ENCODE assay signal across 9 mouse cellular contexts in genomic region chr5:121583765-121584501, GRCm38 (mm10). TPM values are rescaled to one million over a fixed set of nuclear protein-coding genes. Genes with fewer than 3 reads are reported as not detected.
DNase-seq lines count a peak whose midpoint lies in the region; ATAC-seq and TF ChIP-seq lines count a peak whose summit lies in the region.
"Had no signal": no experiment of that assay in that cellular context is flagged by ENCODE, and none has a peak within 500 bp of the region (broad histone marks: within the 10 kb centered on the region; RNA-seq: fewer than 3 reads in every experiment).

No protein-coding gene starts in this region.

- peak; percentile 89 for TF ChIP-seq EP300 in lung, postnatal 0 days (IDR thresholded peaks at IDR 0.05)

- H3K9ac ChIP-seq in lung, postnatal 0 days (replicated peaks; ENCODE audit: low read depth), result no peak overlapping the region

- no peaks in the 10 kb centered on the region for H3K9me3 ChIP-seq in G1E (replicated peaks)
- H3K9me3 ChIP-seq in lung, postnatal 0 days (ENCODE audit: low read length), result no peaks in the 10 kb centered on the region
- H3K9me3 ChIP-seq in forebrain, embryonic 10.5 days, result no peaks in the 10 kb centered on the region

- peaks cover 26% of the 10 kb centered on the region for H3K4me1 ChIP-seq in G1E (ENCODE audit: insufficient read depth, low read depth, low read length)
- peaks cover 27% of the 10 kb centered on the region; the same call in 1 of the 2 replicates for H3K4me1 ChIP-seq in lung, postnatal 0 days (ENCODE audit: insufficient read depth, low read depth, low read length)
- peaks cover 6% of the 10 kb centered on the region for H3K4me1 ChIP-seq in forebrain, embryonic 10.5 days

- intact Hi-C loops in heart, postnatal 25 days (cut with DNase I), result loop anchor here (2.0 kb wide), 1 partner anchor 19 kb away; no protein-coding TSS in a partner anchor

- H3K36me3 ChIP-seq in G1E (replicated peaks), result peaks cover 9% of the 10 kb centered on the region
- peaks cover 14% of the 10 kb centered on the region for H3K36me3 ChIP-seq in lung, postnatal 0 days (ENCODE audit: insufficient read depth, low read length)
- peaks cover 20% of the 10 kb centered on the region for H3K36me3 ChIP-seq in forebrain, embryonic 10.5 days (replicated peaks)

- DNase-seq in G1E (ENCODE audit: low spot score), result peak; percentile 73
- DNase-seq in adrenal gland, postnatal 36 days, result peak; percentile 98
- peak; percentile 97 for DNase-seq in fibroblast of lung, adult 2 months (ENCODE audit: low read depth)
- DNase-seq in heart, postnatal 25 days (ENCODE audit: low spot score), result peak; percentile 97
- peak; percentile 17 to 62 for DNase-seq in layer of hippocampus, postnatal 25 days (ENCODE audit: extremely low spot score in 1 of 2, low spot score in 1 of 2)
- DNase-seq in lung, postnatal 0 days (ENCODE audit: low spot score), result peak; percentile 96
- peak; percentile 63 for DNase-seq in right cerebral cortex, postnatal 4 days
- DNase-seq in forebrain, embryonic 10.5 days (ENCODE audit: extremely low spot score, low spot score), result no peak

- no peak for TF ChIP-seq CTCF in G1E (IDR thresholded peaks at IDR 0.05; ENCODE audit: low read depth, low read length)
- TF ChIP-seq CTCF in lung, postnatal 0 days (IDR thresholded peaks at IDR 0.05), result peak; percentile 93

- ATAC-seq in G1E (ENCODE audit: extremely low read depth, insufficient number of reproducible peaks, low FRiP score, poor library complexity, severe bottlenecking), result peak; percentile 74
- peak; percentile 92 for ATAC-seq in lung, postnatal 0 days

- peak overlapping the region; percentile 34 for H3K4me2 ChIP-seq in lung, postnatal 0 days (replicated peaks; ENCODE audit: low read depth, low read length)

- peak overlapping the region; percentile 83 for H3K27ac ChIP-seq in lung, postnatal 0 days (ENCODE audit: low read length)
- no peak overlapping the region for H3K27ac ChIP-seq in forebrain, embryonic 10.5 days

- peak overlapping the region; percentile 33; the same call in 1 of the 2 replicates for H3K4me3 ChIP-seq in G1E (ENCODE audit: low read depth, low read length)
- no peak overlapping the region for H3K4me3 ChIP-seq in lung, postnatal 0 days (ENCODE audit: low read depth, low read length)
- H3K4me3 ChIP-seq in forebrain, embryonic 10.5 days, result no peak overlapping the region

- peaks cover 8% of the 10 kb centered on the region; the same call in 1 of the 2 replicates for H3K27me3 ChIP-seq in G1E (ENCODE audit: insufficient read depth, low read length)
- H3K27me3 ChIP-seq in lung, postnatal 0 days (replicated peaks; ENCODE audit: insufficient read depth, low read length), result no peaks in the 10 kb centered on the region
- H3K27me3 ChIP-seq in forebrain, embryonic 10.5 days (ENCODE audit: poor library complexity, severe bottlenecking), result no peaks in the 10 kb centered on the region

- WGBS in lung, postnatal 0 days, result 34% methylated on average over 12 of the region's 12 CpGs
- WGBS in forebrain, embryonic 10.5 days, result 61% methylated on average over 12 of the region's 12 CpGs

RNA-seq across cellular contexts. Expression of gene Aldh2, which starts 9.7 kb away (rescaled TPM):
- total RNA-seq in G1E (2014; fragmentation: Nextera tagmentation) (38.7 and 45.7 TPM in 2 replicates), G1E (2017) (82.9 and 117 TPM in 2 replicates)
- 122 and 123 TPM in 2 replicates for polyA plus RNA-seq in G1E (2012)
- total RNA-seq in adrenal gland, postnatal 36 days (2021), result 1,000 to 10,000 TPM; 1,062 to 2,025 TPM
- total RNA-seq in heart, postnatal 25 days (2021), result 100 to 1,000 TPM; 247 TPM
- total RNA-seq in layer of hippocampus, postnatal 25 days (2021), result 100 to 1,000 TPM; 110 to 124 TPM
- 580 and 606 TPM in 2 replicates for polyA plus RNA-seq in lung, postnatal 0 days (2015; fragmentation: Nextera tagmentation; extraction: Ambion mirVana)
- 125 TPM in 2 replicates for polyA plus RNA-seq in forebrain, embryonic 10.5 days (2016; fragmentation: Nextera tagmentation; extraction: Ambion mirVana)

RNA-seq across cellular contexts. Expression of gene Acad12, which starts 34.8 kb away (rescaled TPM):
- total RNA-seq in G1E (2014; fragmentation: Nextera tagmentation), result 4.9 and 5.5 TPM in 2 replicates
- total RNA-seq in G1E (2017), result 2.7 and 4.3 TPM in 2 replicates
- polyA plus RNA-seq in G1E (2012), result 1.1 and 1.2 TPM in 2 replicates
- total RNA-seq in adrenal gland, postnatal 36 days (2021), result 10 to 100 TPM; 19.4 to 23.4 TPM
- total RNA-seq in heart, postnatal 25 days (2021), result 10 to 100 TPM; 54.1 to 60.7 TPM
- total RNA-seq in layer of hippocampus, postnatal 25 days (2021), result 1 to 10 TPM; 6.0 to 7.6 TPM
- polyA plus RNA-seq in lung, postnatal 0 days (2015; fragmentation: Nextera tagmentation; extraction: Ambion mirVana), result 5.8 and 6.4 TPM in 2 replicates
- polyA plus RNA-seq in forebrain, embryonic 10.5 days (2016; fragmentation: Nextera tagmentation; extraction: Ambion mirVana), result 2.7 and 3.0 TPM in 2 replicates

RNA-seq across cellular contexts. Expression of gene Mapkapk5, which starts 38.2 kb away (rescaled TPM):
- total RNA-seq in G1E (2014; fragmentation: Nextera tagmentation) (67.3 and 84.6 TPM in 2 replicates), G1E (2017) (86.8 and 102 TPM in 2 replicates)
- polyA plus RNA-seq in G1E (2012), result 51.6 and 66.6 TPM in 2 replicates
- total RNA-seq in adrenal gland, postnatal 36 days (2021), result 10 to 100 TPM; 78.9 to 82.6 TPM
- 10 to 100 TPM; 70.2 to 77.1 TPM for total RNA-seq in heart, postnatal 25 days (2021)
- 10 to 100 TPM; 65.4 to 76.7 TPM for total RNA-seq in layer of hippocampus, postnatal 25 days (2021)
- 39.1 and 42.1 TPM in 2 replicates for polyA plus RNA-seq in lung, postnatal 0 days (2015; fragmentation: Nextera tagmentation; extraction: Ambion mirVana)
- 47.3 and 53.1 TPM in 2 replicates for polyA plus RNA-seq in forebrain, embryonic 10.5 days (2016; fragmentation: Nextera tagmentation; extraction: Ambion mirVana)

RNA-seq across cellular contexts. Expression of gene Adam1a, which starts 38.7 kb away (rescaled TPM):
- 4.4 and 5.1 TPM in 2 replicates for total RNA-seq in G1E (2014; fragmentation: Nextera tagmentation)
- total RNA-seq in G1E (2017), result 3.0 and 3.5 TPM in 2 replicates
- 0.17 and 0.18 TPM in 2 replicates for polyA plus RNA-seq in G1E (2012)
- total RNA-seq in adrenal gland, postnatal 36 days (2021), result 1 to 10 TPM; 4.1 to 5.5 TPM
- total RNA-seq in heart, postnatal 25 days (2021), result 1 to 10 TPM; 1.8 to 2.4 TPM
- 10 to 100 TPM; 12.2 to 16.9 TPM for total RNA-seq in layer of hippocampus, postnatal 25 days (2021)
- polyA plus RNA-seq in lung, postnatal 0 days (2015; fragmentation: Nextera tagmentation; extraction: Ambion mirVana), result 1.4 and 1.6 TPM in 2 replicates
- 1.1 TPM in 2 replicates for polyA plus RNA-seq in forebrain, embryonic 10.5 days (2016; fragmentation: Nextera tagmentation; extraction: Ambion mirVana)

RNA-seq across cellular contexts. Expression of gene Gm42878, which starts 38.7 kb away (rescaled TPM):
- total RNA-seq in G1E (2014; fragmentation: Nextera tagmentation) (not detected in 2 replicates), G1E (2017) (0.17 TPM in 1 of 2 replicates, not detected in the other)
- not detected in 2 replicates for polyA plus RNA-seq in G1E (2012)
- not detected for total RNA-seq in adrenal gland, postnatal 36 days (2021)
- total RNA-seq in heart, postnatal 25 days (2021), result not detected
- total RNA-seq in layer of hippocampus, postnatal 25 days (2021), result not detected
- not detected in 2 replicates for polyA plus RNA-seq in lung, postnatal 0 days (2015; fragmentation: Nextera tagmentation; extraction: Ambion mirVana)
- not detected in 2 replicates for polyA plus RNA-seq in forebrain, embryonic 10.5 days (2016; fragmentation: Nextera tagmentation; extraction: Ambion mirVana)
- polyA plus RNA-seq: neural tube, embryonic 14.5 days had no signal

Comparison
In these comparisons a context has a peak if more than half of its experiments do, and no peak if none do; other contexts are left out.
1. RNA of gene Aldh2, which starts 9.7 kb away (total RNA-seq): 1,062 to 2,025 TPM in adrenal gland, postnatal 36 days; 247 TPM in heart, postnatal 25 days, 110 to 124 TPM in layer of hippocampus, postnatal 25 days and 38.7 to 117 TPM in G1E; every median in the first group is over 4 times any median in the second.